ENCODE assay signal across 12 mouse cellular contexts in genomic region chr4:57640222-57640621, GRCm38 (mm10).
DNase-seq lines count a peak whose midpoint lies in the region; ATAC-seq lines count a peak whose summit lies in the region.
"Had no signal": no experiment of that assay in that cellular context is flagged by ENCODE, and none has a peak within 500 bp of the region (broad histone marks: within the 10 kb centered on the region; RNA-seq: fewer than 3 reads in every experiment).

No protein-coding gene starts in this region.

- no peak overlapping the region for H3K27ac ChIP-seq in forebrain, embryonic 11.5 days (ENCODE audit: low read depth, low read length)
- no peak overlapping the region for H3K27ac ChIP-seq in forebrain, embryonic 16.5 days (ENCODE audit: low read length)
- H3K27ac ChIP-seq in intestine, embryonic 16.5 days (ENCODE audit: low read length) = no peak overlapping the region
- H3K27ac ChIP-seq in intestine, embryonic 15.5 days = no peak overlapping the region
- H3K27ac ChIP-seq: forebrain, embryonic 12.5 days; limb, embryonic 15.5 days had no signal

- DNase-seq in forebrain, embryonic 11.5 days (ENCODE audit: low spot score) = peak; percentile 10
- DNase-seq in right cerebral cortex, adult 18-20 months = peak; percentile 52
- DNase-seq in right cerebral cortex, postnatal 4 days = no peak
- peak; percentile 60 for DNase-seq in thymus, postnatal 25 days
- no peak for DNase-seq in layer of hippocampus, postnatal 10 days (ENCODE audit: low spot score in 2 of 2)
- DNase-seq: cerebellum, adult 9-10 months; kidney, postnatal 36 days had no signal

- no peak overlapping the region for H3K9ac ChIP-seq in forebrain, embryonic 11.5 days (ENCODE audit: low read length)
- H3K9ac ChIP-seq in forebrain, embryonic 16.5 days (replicated peaks; ENCODE audit: low read depth, low read length) = no peak overlapping the region
- no peak overlapping the region for H3K9ac ChIP-seq in intestine, embryonic 16.5 days (ENCODE audit: low read depth, low read length)
- H3K9ac ChIP-seq in intestine, embryonic 15.5 days = no peak overlapping the region
- H3K9ac ChIP-seq: forebrain, embryonic 12.5 days; limb, embryonic 15.5 days had no signal

- no peaks in the 10 kb centered on the region for H3K9me3 ChIP-seq in forebrain, embryonic 11.5 days (ENCODE audit: control insufficient read depth, low read length)
- H3K9me3 ChIP-seq in forebrain, embryonic 16.5 days (ENCODE audit: control insufficient read depth, low read length) = no peaks in the 10 kb centered on the region
- H3K9me3 ChIP-seq in intestine, embryonic 16.5 days (ENCODE audit: control insufficient read depth, low read length) = no peaks in the 10 kb centered on the region
- no peaks in the 10 kb centered on the region for H3K9me3 ChIP-seq in intestine, embryonic 15.5 days
- H3K9me3 ChIP-seq: forebrain, embryonic 12.5 days; limb, embryonic 15.5 days had no signal

- no peak overlapping the region for H3K4me2 ChIP-seq in forebrain, embryonic 11.5 days (ENCODE audit: low read depth, low read length, severe bottlenecking)
- H3K4me2 ChIP-seq in forebrain, embryonic 16.5 days (ENCODE audit: low read length) = no peak overlapping the region
- H3K4me2 ChIP-seq in intestine, embryonic 16.5 days (ENCODE audit: low read depth, low read length) = peak overlapping the region; percentile 14; the same call in 1 of the 2 replicates
- H3K4me2 ChIP-seq in intestine, embryonic 15.5 days (replicated peaks) = no peak overlapping the region
- H3K4me2 ChIP-seq: forebrain, embryonic 12.5 days; limb, embryonic 15.5 days had no signal

- no peaks in the 10 kb centered on the region for H3K27me3 ChIP-seq in forebrain, embryonic 11.5 days (ENCODE audit: control insufficient read depth, insufficient read depth, low read length)
- no peaks in the 10 kb centered on the region for H3K27me3 ChIP-seq in forebrain, embryonic 16.5 days (replicated peaks; ENCODE audit: control insufficient read depth, insufficient read depth, low read length)
- no peaks in the 10 kb centered on the region for H3K27me3 ChIP-seq in intestine, embryonic 16.5 days (replicated peaks; ENCODE audit: control insufficient read depth, insufficient read depth, low read length)
- no peaks in the 10 kb centered on the region for H3K27me3 ChIP-seq in intestine, embryonic 15.5 days (replicated peaks)
- H3K27me3 ChIP-seq: forebrain, embryonic 12.5 days; limb, embryonic 15.5 days had no signal

- 56% methylated on average over 7 of the region's 7 CpGs for WGBS in forebrain, embryonic 11.5 days
- WGBS in forebrain, embryonic 16.5 days = 52% methylated on average over 7 of the region's 7 CpGs
- 30% methylated on average over 7 of the region's 7 CpGs for WGBS in intestine, embryonic 16.5 days
- WGBS in intestine, embryonic 15.5 days = 35% methylated on average over 7 of the region's 7 CpGs

- no peak overlapping the region for H3K4me3 ChIP-seq in forebrain, embryonic 11.5 days (ENCODE audit: low read depth, low read length)
- no peak overlapping the region for H3K4me3 ChIP-seq in forebrain, embryonic 16.5 days (replicated peaks; ENCODE audit: low read length)
- H3K4me3 ChIP-seq in intestine, embryonic 16.5 days (ENCODE audit: low read length) = no peak overlapping the region
- no peak overlapping the region for H3K4me3 ChIP-seq in intestine, embryonic 15.5 days (replicated peaks)
- H3K4me3 ChIP-seq: forebrain, embryonic 12.5 days; limb, embryonic 15.5 days had no signal

- no peaks in the 10 kb centered on the region for H3K36me3 ChIP-seq in forebrain, embryonic 11.5 days (ENCODE audit: control insufficient read depth, insufficient read depth, low read length)
- no peaks in the 10 kb centered on the region for H3K36me3 ChIP-seq in forebrain, embryonic 16.5 days (ENCODE audit: control insufficient read depth, insufficient read depth)
- no peaks in the 10 kb centered on the region for H3K36me3 ChIP-seq in intestine, embryonic 16.5 days (ENCODE audit: control insufficient read depth, insufficient read depth, low read length)
- H3K36me3 ChIP-seq in intestine, embryonic 15.5 days = no peaks in the 10 kb centered on the region
- H3K36me3 ChIP-seq: forebrain, embryonic 12.5 days had no signal

- H3K4me1 ChIP-seq in forebrain, embryonic 11.5 days (replicated peaks; ENCODE audit: control insufficient read depth, insufficient read depth, low read length) = peaks cover 4% of the 10 kb centered on the region; the same call in 1 of the 2 replicates
- peaks cover 13% of the 10 kb centered on the region for H3K4me1 ChIP-seq in forebrain, embryonic 16.5 days (replicated peaks; ENCODE audit: control insufficient read depth, insufficient read depth, low read length)
- peaks cover 4% of the 10 kb centered on the region; the same call in 1 of the 2 replicates for H3K4me1 ChIP-seq in intestine, embryonic 16.5 days (ENCODE audit: control insufficient read depth, insufficient read depth, low read length)
- H3K4me1 ChIP-seq in intestine, embryonic 15.5 days (replicated peaks) = no peaks in the 10 kb centered on the region

- ATAC-seq in forebrain, embryonic 11.5 days (replicated peaks; ENCODE audit: low FRiP score) = no peak
- no peak for ATAC-seq in forebrain, embryonic 16.5 days
- no peak for ATAC-seq in intestine, embryonic 16.5 days
- no peak for ATAC-seq in intestine, embryonic 15.5 days

Comparison
In these comparisons a context has a peak if more than half of its experiments do, and no peak if none do; other contexts are left out.
1. DNase-seq: peak in forebrain, embryonic 11.5 days (single experiment), right cerebral cortex, adult 18-20 months (single experiment) and thymus, postnatal 25 days (single experiment); none in right cerebral cortex, postnatal 4 days (single experiment) and layer of hippocampus, postnatal 10 days (0 of 2).